Mouse (Mus musculus): ENCODE results near the gene Afdn.

DNA sequence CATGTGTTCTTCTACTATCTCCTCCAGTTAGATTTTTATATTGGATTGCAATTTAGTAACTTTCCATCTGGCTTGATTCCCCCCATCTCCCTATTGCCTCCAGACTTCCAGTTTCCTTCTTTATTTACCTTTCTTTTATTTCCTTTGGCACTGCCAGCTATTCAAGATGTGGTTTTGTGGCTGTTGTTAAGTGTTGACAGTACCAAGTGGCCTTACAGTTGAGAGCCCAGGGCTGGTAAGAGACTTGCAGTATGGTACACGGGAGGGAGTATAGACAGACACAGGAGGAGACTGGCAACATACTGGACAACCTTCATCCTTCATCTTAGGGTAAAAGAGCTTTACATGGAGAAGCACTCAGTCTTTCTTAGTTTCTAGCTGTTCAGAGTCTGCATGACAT is 119.4 kb downstream of the Afdn start:
- TF ChIP-seq CTCF (IDR thresholded peaks at IDR 0.05; ENCODE audit: low read depth) = no peak
- TF ChIP-seq EP300 (IDR thresholded peaks at IDR 0.05; ENCODE audit: low read depth) = no peak

Measured in heart, postnatal 0 days (tissue).